Mouse (Mus musculus) testis, adult 2 months (tissue): ENCODE measurements around the gene Cpe.

Source experiments
- CTCF ChIP-seq: fragments of 200-500 bp; IDR thresholded peaks from 2 replicates; pipeline ENCODE4 v1.5.1; 2012; ENCODE audit warnings: low read depth, mild to moderate bottlenecking, inconsistent platforms, low read length, moderate library complexity; ENCODE audit not compliant: control insufficient read depth, insufficient read depth, insufficient replicate concordance
- POLR2A ChIP-seq: fragments of 200-500 bp; IDR thresholded peaks from 2 replicates; pipeline ENCODE4 v1.6.1; 2012; ENCODE audit warnings: low read depth, mild to moderate bottlenecking, inconsistent platforms, low read length, moderate library complexity; ENCODE audit not compliant: control insufficient read depth

DNA sequence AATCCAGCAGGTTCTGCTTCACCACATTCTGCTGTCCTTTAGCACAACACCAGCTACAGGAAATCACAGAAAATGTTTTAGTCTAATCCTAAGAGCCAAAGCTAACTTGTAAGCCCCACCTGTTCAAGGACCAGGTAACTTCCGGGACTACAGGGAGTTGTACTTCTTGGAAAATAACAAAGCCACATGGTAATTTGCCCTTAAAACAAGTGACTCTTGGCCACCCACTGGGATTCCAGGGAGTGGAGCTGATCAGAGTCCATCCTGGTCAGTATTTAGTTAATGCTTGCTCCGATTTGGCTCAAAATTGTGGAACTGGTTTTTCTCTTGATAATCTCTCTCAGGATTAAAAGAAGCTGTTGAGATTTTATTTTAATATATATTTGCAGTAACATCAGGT, 61.1 kb downstream of the Cpe start:
- TF ChIP-seq POLR2A (no peak), CTCF (no peak)
